Mouse (Mus musculus): ENCODE data around the gene Ets1.

DNA sequence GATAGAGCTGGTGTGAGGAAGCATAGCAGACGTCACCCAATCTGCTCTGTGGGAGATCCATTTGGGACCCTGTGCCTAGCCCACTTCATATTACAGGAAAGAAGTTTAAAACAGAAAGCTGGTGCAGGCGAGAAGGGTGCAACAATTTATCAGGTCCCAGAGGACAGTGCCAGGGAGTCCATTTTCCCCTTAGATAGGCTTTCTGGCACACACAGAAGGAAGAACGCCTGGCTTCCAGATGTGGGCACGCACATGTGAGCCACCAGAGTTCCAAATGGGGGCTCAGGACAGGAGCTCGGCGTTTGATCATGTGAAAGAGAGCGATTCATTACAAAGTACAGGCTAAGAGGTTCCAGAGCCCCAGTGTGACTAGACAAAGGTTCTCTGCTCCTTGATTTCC lies 3.8 kb upstream of the Ets1 start:
- no peak for TF ChIP-seq POLR2A (IDR thresholded peaks at IDR 0.05; ENCODE audit: control insufficient read depth, low read depth, low read length)
- no peak for TF ChIP-seq CTCF (IDR thresholded peaks at IDR 0.05; ENCODE audit: control insufficient read depth, insufficient read depth, insufficient replicate concordance, low read depth, low read length)

All from testis, adult 2 months (tissue).